In the genomic region with DNA sequence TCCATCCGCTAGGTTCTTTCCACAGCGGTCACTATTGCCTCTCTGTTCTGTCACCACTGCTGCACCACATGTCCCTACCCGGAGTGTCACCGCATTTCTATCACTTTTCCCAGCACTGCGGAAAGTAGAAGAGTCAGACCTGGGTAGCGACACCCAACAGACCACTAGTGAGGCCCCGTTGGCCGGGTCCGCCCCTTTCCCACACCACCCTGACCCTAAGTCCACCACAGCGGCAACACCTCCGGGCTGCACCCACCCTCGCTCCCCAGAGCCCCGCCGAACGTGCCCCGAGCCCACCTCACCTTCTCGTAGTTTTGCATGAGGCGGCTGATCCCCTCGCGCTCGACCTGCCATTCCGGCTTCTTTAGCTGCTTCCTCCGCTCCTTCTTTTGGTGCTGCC, we compare ENCODE assay signal across 8 mouse cellular contexts. TPM values are rescaled to one million over a fixed set of nuclear protein-coding genes. Genes with fewer than 3 reads are reported as not detected.
DNase-seq lines count a peak whose midpoint lies in the region; ATAC-seq and TF ChIP-seq lines count a peak whose summit lies in the region.

No protein-coding gene starts in this region.

- peak overlapping the region; percentile 78 for H3K27ac ChIP-seq in heart, embryonic 10.5 days
- H3K27ac ChIP-seq in embryonic facial prominence, embryonic 15.5 days (replicated peaks): no peak overlapping the region
- peak overlapping the region; percentile 77 for H3K27ac ChIP-seq in limb, embryonic 10.5 days

- under 1% methylated on average over 23 of the region's 23 CpGs for WGBS in heart, embryonic 10.5 days
- WGBS in embryonic facial prominence, embryonic 15.5 days: under 1% methylated on average over 23 of the region's 23 CpGs
- WGBS in limb, embryonic 10.5 days: under 1% methylated on average over 23 of the region's 23 CpGs

- peaks cover 28% of the 10 kb centered on the region for H3K79me2 ChIP-seq in myocyte (ENCODE audit: control insufficient read depth, insufficient read depth)

- H3K4me1 ChIP-seq in heart, embryonic 10.5 days: peaks cover 15% of the 10 kb centered on the region
- H3K4me1 ChIP-seq in embryonic facial prominence, embryonic 15.5 days: peaks cover 9% of the 10 kb centered on the region
- H3K4me1 ChIP-seq in limb, embryonic 10.5 days: peaks cover 14% of the 10 kb centered on the region

- DNase-seq in heart, embryonic 10.5 days (ENCODE audit: low spot score): no peak
- no peak for DNase-seq in heart, adult 11 months
- peak; percentile 47 for DNase-seq in CD4-positive helper T cell, adult 2 months (ENCODE audit: low read depth, low spot score)
- DNase-seq in limb, embryonic 10.5 days (ENCODE audit: low spot score): no peak
- no peak for DNase-seq in cerebellum, adult 11-12 months
- no peak for DNase-seq in adrenal gland, adult 8-10 months

- H3K9ac ChIP-seq in embryonic facial prominence, embryonic 15.5 days: peak overlapping the region; percentile 68

- H3K27me3 ChIP-seq in heart, embryonic 10.5 days (ENCODE audit: insufficient read depth, poor library complexity, severe bottlenecking): no peaks in the 10 kb centered on the region
- no peaks in the 10 kb centered on the region for H3K27me3 ChIP-seq in embryonic facial prominence, embryonic 15.5 days
- no peaks in the 10 kb centered on the region for H3K27me3 ChIP-seq in limb, embryonic 10.5 days (ENCODE audit: low read depth, poor library complexity, severe bottlenecking)
- H3K27me3 ChIP-seq in myocyte (ENCODE audit: control insufficient read depth, insufficient read depth, insufficient read length): no peaks in the 10 kb centered on the region

- peak overlapping the region; percentile 92 for H3K4me2 ChIP-seq in embryonic facial prominence, embryonic 15.5 days (replicated peaks)
- peak overlapping the region; percentile 75 for H3K4me2 ChIP-seq in myocyte (ENCODE audit: low read depth)

- no peaks in the 10 kb centered on the region for H3K36me3 ChIP-seq in heart, embryonic 10.5 days
- no peaks in the 10 kb centered on the region for H3K36me3 ChIP-seq in embryonic facial prominence, embryonic 15.5 days
- H3K36me3 ChIP-seq in limb, embryonic 10.5 days: no peaks in the 10 kb centered on the region; the same call in 1 of the 2 replicates
- no peaks in the 10 kb centered on the region for H3K36me3 ChIP-seq in myocyte (ENCODE audit: control insufficient read depth, insufficient read depth)

- H3ac ChIP-seq in myocyte (ENCODE audit: control insufficient read depth, insufficient read length): peak overlapping the region; percentile 51

- peak; percentile 45 for ATAC-seq in embryonic facial prominence, embryonic 15.5 days (ENCODE audit: insufficient number of reproducible peaks, low FRiP score, low TSS enrichment, low read depth)

- no peaks in the 10 kb centered on the region for H3K9me3 ChIP-seq in heart, embryonic 10.5 days
- H3K9me3 ChIP-seq in embryonic facial prominence, embryonic 15.5 days (replicated peaks): no peaks in the 10 kb centered on the region
- no peaks in the 10 kb centered on the region for H3K9me3 ChIP-seq in limb, embryonic 10.5 days (replicated peaks)

- H3K4me3 ChIP-seq in heart, embryonic 10.5 days: peak overlapping the region; percentile 78
- H3K4me3 ChIP-seq in embryonic facial prominence, embryonic 15.5 days (replicated peaks): peak overlapping the region; percentile 88
- H3K4me3 ChIP-seq in limb, embryonic 10.5 days: peak overlapping the region; percentile 91
- peak overlapping the region; percentile 86 for H3K4me3 ChIP-seq in myocyte

- TF ChIP-seq POLR2A in myocyte (IDR thresholded peaks at IDR 0.05; ENCODE audit: insufficient read length, low read depth): no peak

TF ChIP-seq in myocyte, 11 proteins besides CTCF, POLR2A, EP300 and RAD21:
- no peak for TF ChIP-seq TCF3 (IDR thresholded peaks at IDR 0.05; ENCODE audit: insufficient read length, low read depth)
- no peak for TF ChIP-seq E2F4 (IDR thresholded peaks at IDR 0.05; ENCODE audit: insufficient read depth)
- TF ChIP-seq MYOG (IDR thresholded peaks at IDR 0.05; ENCODE audit: control insufficient read depth in 1 of 3, insufficient read depth in 1 of 3, insufficient read length in 2 of 3, low read depth in 2 of 3): no peak

RNA-seq across cellular contexts. Expression of a gene that starts 0.3 kb away (rescaled TPM):
- polyA plus RNA-seq in heart, embryonic 10.5 days (2016; fragmentation: Nextera tagmentation; extraction: Ambion mirVana): 23.2 and 25.5 TPM in 2 replicates
- 23.4 and 26.0 TPM in 2 replicates for polyA plus RNA-seq in embryonic facial prominence, embryonic 15.5 days (2015; fragmentation: Nextera tagmentation; extraction: Ambion mirVana)
- 29.2 and 32.2 TPM in 2 replicates for polyA plus RNA-seq in limb, embryonic 10.5 days (2016; fragmentation: Nextera tagmentation; extraction: Ambion mirVana)
- 7.5 TPM for polyA plus RNA-seq in myocyte (2012; fragmentation: generic; extraction: Trizol)
- total RNA-seq in adrenal gland, adult 8-10 months (2022): 10 to 100 TPM; 18.0 to 20.8 (median 18.6) TPM

RNA-seq across cellular contexts. Expression of a gene that starts 54.0 kb away (rescaled TPM):
- polyA plus RNA-seq in heart, embryonic 10.5 days (2016; fragmentation: Nextera tagmentation; extraction: Ambion mirVana): 0.31 and 0.65 TPM in 2 replicates
- 2.3 and 2.4 TPM in 2 replicates for polyA plus RNA-seq in embryonic facial prominence, embryonic 15.5 days (2015; fragmentation: Nextera tagmentation; extraction: Ambion mirVana)
- 0.83 and 1.2 TPM in 2 replicates for polyA plus RNA-seq in limb, embryonic 10.5 days (2016; fragmentation: Nextera tagmentation; extraction: Ambion mirVana)
- polyA plus RNA-seq in myocyte (2012; fragmentation: generic; extraction: Trizol): not detected
- under 1 TPM; 0.10 to 0.28 (median 0.25) TPM for total RNA-seq in adrenal gland, adult 8-10 months (2022)
